Mouse (Mus musculus): ENCODE data around the gene Abhd17c. TPM values are rescaled to one million over a fixed set of nuclear protein-coding genes. Genes with fewer than 3 reads are reported as not detected.

Gene Abhd17c
- polyA plus RNA-seq, 1 experiment from 2014 or later, result 95.5 TPM

GRCm38 (mm10) chr7:84168355-84168754 lies 16.7 kb upstream of the Abhd17c start:
- Histone ChIP-seq H3K9me3 (no peaks in the 10 kb centered on the region), H3K27me3 (replicated peaks) (no peaks in the 10 kb centered on the region), H3K4me3 (no peak overlapping the region), H3K27ac (no peak overlapping the region), H3K4me1 (no peaks in the 10 kb centered on the region), H3K36me3 (no peaks in the 10 kb centered on the region), H3K9ac (no peak overlapping the region), H3K4me2 (replicated peaks) (no peak overlapping the region)
- WGBS, result 95% methylated on average over 2 of the region's 2 CpGs
- ATAC-seq (ENCODE audit: low FRiP score, low read depth), result no peak

GRCm38 (mm10) chr7:84166721-84167419 lies 15.2 kb upstream of the Abhd17c start:
- H3K4me1 ChIP-seq, result no peaks in the 10 kb centered on the region
- H3K27ac ChIP-seq, result no peak overlapping the region
- H3K36me3 ChIP-seq, result no peaks in the 10 kb centered on the region
- no peak overlapping the region for H3K4me2 ChIP-seq (replicated peaks)
- 82% methylated on average over 4 of the region's 4 CpGs for WGBS
- H3K9me3 ChIP-seq, result no peaks in the 10 kb centered on the region
- ATAC-seq (ENCODE audit: low FRiP score, low read depth), result no peak
- no peak overlapping the region for H3K4me3 ChIP-seq
- H3K27me3 ChIP-seq (replicated peaks), result no peaks in the 10 kb centered on the region
- no peak overlapping the region for H3K9ac ChIP-seq

GRCm38 (mm10) chr7:84166007-84166406 lies 14.3 kb upstream of the Abhd17c start:
- no peak for ATAC-seq (ENCODE audit: low FRiP score, low read depth)
- Histone ChIP-seq H3K4me1 (no peaks in the 10 kb centered on the region), H3K27me3 (replicated peaks) (no peaks in the 10 kb centered on the region), H3K9ac (no peak overlapping the region), H3K4me2 (replicated peaks) (no peak overlapping the region), H3K9me3 (no peaks in the 10 kb centered on the region), H3K27ac (no peak overlapping the region), H3K4me3 (no peak overlapping the region), H3K36me3 (no peaks in the 10 kb centered on the region)
- 60% methylated on average over 1 of the region's 1 CpGs for WGBS

GRCm38 (mm10) chr7:84165288-84165687 lies 13.6 kb upstream of the Abhd17c start:
- Histone ChIP-seq H3K27me3 (replicated peaks) (no peaks in the 10 kb centered on the region), H3K4me1 (no peaks in the 10 kb centered on the region), H3K27ac (no peak overlapping the region), H3K36me3 (no peaks in the 10 kb centered on the region), H3K4me2 (replicated peaks) (no peak overlapping the region), H3K4me3 (no peak overlapping the region), H3K9me3 (no peaks in the 10 kb centered on the region), H3K9ac (no peak overlapping the region)
- no peak for ATAC-seq (ENCODE audit: low FRiP score, low read depth)
- 62% methylated on average over 3 of the region's 3 CpGs for WGBS

GRCm38 (mm10) chr7:84164880-84165279 lies 13.2 kb upstream of the Abhd17c start:
- Histone ChIP-seq H3K9ac (no peak overlapping the region), H3K27me3 (replicated peaks) (no peaks in the 10 kb centered on the region), H3K27ac (no peak overlapping the region), H3K4me1 (no peaks in the 10 kb centered on the region), H3K9me3 (no peaks in the 10 kb centered on the region), H3K4me3 (no peak overlapping the region), H3K36me3 (no peaks in the 10 kb centered on the region), H3K4me2 (replicated peaks) (no peak overlapping the region)
- ATAC-seq (ENCODE audit: low FRiP score, low read depth), result no peak
- WGBS, result 86% methylated on average over 4 of the region's 4 CpGs

- H3K27ac ChIP-seq, result no peak overlapping the region
- H3K4me3 ChIP-seq, result no peak overlapping the region
- H3K4me1 ChIP-seq, result no peaks in the 10 kb centered on the region
- H3K9me3 ChIP-seq, result no peaks in the 10 kb centered on the region
- WGBS, result 82% methylated on average over 2 of the region's 2 CpGs
- no peak overlapping the region for H3K4me2 ChIP-seq (replicated peaks)
- no peak for ATAC-seq (ENCODE audit: low FRiP score, low read depth)
- no peaks in the 10 kb centered on the region for H3K36me3 ChIP-seq
- no peaks in the 10 kb centered on the region for H3K27me3 ChIP-seq (replicated peaks)
- H3K9ac ChIP-seq, result no peak overlapping the region
Measured at GRCm38 (mm10) chr7:84164419-84164818, 12.7 kb upstream of the Abhd17c start.

- Histone ChIP-seq H3K4me3 (no peak overlapping the region), H3K27me3 (replicated peaks) (no peaks in the 10 kb centered on the region), H3K4me2 (replicated peaks) (no peak overlapping the region), H3K9ac (no peak overlapping the region), H3K4me1 (no peaks in the 10 kb centered on the region), H3K9me3 (no peaks in the 10 kb centered on the region), H3K27ac (no peak overlapping the region), H3K36me3 (no peaks in the 10 kb centered on the region)
- 75% methylated on average over 4 of the region's 4 CpGs for WGBS
- ATAC-seq (ENCODE audit: low FRiP score, low read depth), result no peak
Measured at GRCm38 (mm10) chr7:84163585-84163984, 11.9 kb upstream of the Abhd17c start.

- Histone ChIP-seq H3K4me3 (no peak overlapping the region), H3K36me3 (no peaks in the 10 kb centered on the region), H3K9me3 (no peaks in the 10 kb centered on the region), H3K9ac (no peak overlapping the region), H3K27me3 (replicated peaks) (no peaks in the 10 kb centered on the region), H3K4me1 (no peaks in the 10 kb centered on the region), H3K4me2 (replicated peaks) (no peak overlapping the region), H3K27ac (no peak overlapping the region)
- WGBS, result 91% methylated on average over 2 of the region's 2 CpGs
- no peak for ATAC-seq (ENCODE audit: low FRiP score, low read depth)
Measured at GRCm38 (mm10) chr7:84159414-84159813, 7.7 kb upstream of the Abhd17c start.

- no peaks in the 10 kb centered on the region; the same call in 1 of the 2 replicates for H3K36me3 ChIP-seq
- peaks cover 22% of the 10 kb centered on the region for H3K4me1 ChIP-seq
- H3K9me3 ChIP-seq, result no peaks in the 10 kb centered on the region
- WGBS, result 91% methylated on average over 4 of the region's 4 CpGs
- no peaks in the 10 kb centered on the region for H3K27me3 ChIP-seq (replicated peaks)
- H3K4me3 ChIP-seq, result no peak overlapping the region
- H3K9ac ChIP-seq, result no peak overlapping the region
- H3K27ac ChIP-seq, result no peak overlapping the region
- H3K4me2 ChIP-seq (replicated peaks), result no peak overlapping the region
- ATAC-seq (ENCODE audit: low FRiP score, low read depth), result no peak
Measured at GRCm38 (mm10) chr7:84153821-84154220, 2.1 kb upstream of the Abhd17c start.

GRCm38 (mm10) chr7:84152821-84153220 lies 1.1 kb upstream of the Abhd17c start:
- Histone ChIP-seq H3K27me3 (replicated peaks) (no peaks in the 10 kb centered on the region), H3K9ac (no peak overlapping the region), H3K36me3 (no peaks in the 10 kb centered on the region; the same call in 1 of the 2 replicates), H3K27ac (no peak overlapping the region), H3K4me2 (replicated peaks) (peak overlapping the region; percentile 90), H3K4me3 (no peak overlapping the region), H3K9me3 (no peaks in the 10 kb centered on the region), H3K4me1 (peaks cover 28% of the 10 kb centered on the region)
- no peak for ATAC-seq (ENCODE audit: low FRiP score, low read depth)
- 80% methylated on average over 4 of the region's 4 CpGs for WGBS

GRCm38 (mm10) chr7:84152374-84152773 lies 681 bp upstream of the Abhd17c start:
- peak; percentile 19 for ATAC-seq (ENCODE audit: low FRiP score, low read depth)
- no peak overlapping the region for H3K27ac ChIP-seq
- peak overlapping the region; percentile 90 for H3K4me2 ChIP-seq (replicated peaks)
- peaks cover 30% of the 10 kb centered on the region for H3K4me1 ChIP-seq
- WGBS, result 61% methylated on average over 6 of the region's 6 CpGs
- 0 out of 2 replicates have a peak overlapping the region, but pooled peaks have one; percentile 93 for H3K9ac ChIP-seq
- no peaks in the 10 kb centered on the region for H3K9me3 ChIP-seq
- peak overlapping the region; percentile 90 for H3K4me3 ChIP-seq
- no peaks in the 10 kb centered on the region for H3K27me3 ChIP-seq (replicated peaks)
- H3K36me3 ChIP-seq, result no peaks in the 10 kb centered on the region; the same call in 1 of the 2 replicates

GRCm38 (mm10) chr7:84151960-84152334 lies 254 bp upstream of the Abhd17c start:
- ATAC-seq (ENCODE audit: low FRiP score, low read depth), result peak; percentile 96
- Histone ChIP-seq H3K36me3 (no peaks in the 10 kb centered on the region; the same call in 1 of the 2 replicates), H3K9ac (peak overlapping the region; percentile 93), H3K4me2 (replicated peaks) (peak overlapping the region; percentile 90), H3K4me1 (peaks cover 33% of the 10 kb centered on the region), H3K27me3 (replicated peaks) (no peaks in the 10 kb centered on the region), H3K27ac (peak overlapping the region; percentile 86), H3K4me3 (peak overlapping the region; percentile 90), H3K9me3 (no peaks in the 10 kb centered on the region)
- under 1% methylated on average over 54 of the region's 55 CpGs for WGBS

All from neural tube, embryonic 12.5 days (tissue).